Mouse (Mus musculus): ENCODE measurements around the gene Srp14.
A peak's percentile ranks its signal among the peaks of the same experiment; 100 is the strongest.

Gene Srp14

DNA sequence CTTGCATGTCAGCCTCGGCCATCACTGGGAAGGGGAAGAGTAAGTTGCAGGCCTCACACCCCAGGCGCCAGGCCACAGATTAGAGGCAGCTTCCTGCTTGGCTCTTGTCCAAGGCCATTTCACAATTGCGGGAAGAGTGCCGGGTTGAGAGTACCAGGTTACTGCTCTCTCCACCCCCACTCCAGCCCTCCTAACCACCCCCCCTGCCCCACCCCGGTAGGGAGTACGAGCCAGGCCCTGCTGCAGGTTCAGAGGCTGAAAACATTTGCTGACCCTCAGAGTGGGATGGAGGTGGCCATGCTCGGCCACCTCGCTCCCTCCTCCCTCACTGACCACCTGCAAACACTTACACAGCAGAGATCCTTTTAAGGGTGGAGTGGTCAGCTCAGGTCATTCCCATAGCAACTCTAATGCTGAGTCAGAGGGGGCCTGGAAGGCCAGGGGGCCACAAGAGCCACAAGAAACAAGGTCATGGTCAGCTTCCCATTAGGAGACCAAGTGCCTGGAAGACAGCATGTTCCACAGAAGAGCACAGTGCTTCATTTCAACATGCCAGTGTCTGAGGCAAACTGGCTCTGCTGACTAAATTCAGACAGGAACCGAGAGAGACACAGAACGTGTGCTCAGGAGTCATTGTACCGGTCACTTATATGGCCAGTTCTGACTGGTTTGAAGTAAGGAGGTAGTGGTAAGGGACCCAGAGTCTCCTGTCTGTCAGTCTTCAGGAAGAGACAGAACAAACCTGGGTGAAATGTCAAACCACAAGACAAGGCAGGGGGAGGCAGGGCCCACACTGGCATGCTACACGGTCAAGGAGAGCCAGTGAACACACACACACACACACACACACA is 11.0 kb upstream of the Srp14 start:
- peak; percentile 69 for DNase-seq

DNA sequence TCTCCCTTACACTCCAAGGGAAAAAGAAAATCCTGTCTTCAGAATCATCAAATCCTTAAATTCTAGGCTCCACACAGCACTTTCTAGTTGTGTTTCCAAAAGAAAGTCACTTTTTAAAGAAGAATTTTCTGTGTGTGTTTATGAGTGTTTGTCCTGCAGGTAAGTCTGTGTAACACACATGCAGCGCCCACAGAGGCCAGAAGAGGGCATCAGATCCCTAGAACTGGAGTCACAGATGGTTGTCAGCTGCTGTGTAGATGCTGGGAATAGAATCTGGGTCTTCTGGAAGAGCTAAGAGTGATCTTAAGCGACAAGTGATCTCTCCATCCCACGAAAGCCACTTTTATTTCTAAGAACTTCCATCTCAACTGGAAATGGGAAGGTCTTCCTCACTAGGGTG is 8.3 kb upstream of the Srp14 start:
- DNase-seq, result peak; percentile 50

DNA sequence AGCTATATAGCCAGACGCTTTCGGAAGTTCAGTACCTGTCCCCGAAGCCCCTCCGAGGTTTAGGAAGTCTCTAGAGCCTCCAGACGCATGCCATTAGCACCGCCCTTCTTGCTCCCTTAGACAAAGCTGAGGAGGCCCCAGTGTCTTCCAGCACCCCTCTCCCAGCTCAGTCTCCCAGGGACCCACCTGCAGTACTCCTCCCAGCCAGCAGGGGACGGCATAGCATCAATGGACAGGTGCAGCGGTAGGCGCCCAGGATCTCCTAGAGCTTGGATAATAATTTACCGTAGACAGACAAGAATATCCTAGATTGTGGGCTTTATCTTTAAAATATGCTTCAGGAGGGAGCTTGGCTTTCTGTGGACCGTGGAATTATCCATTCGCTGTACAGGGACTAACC is 7.4 kb upstream of the Srp14 start:
- DNase-seq, result peak; percentile 79

DNA sequence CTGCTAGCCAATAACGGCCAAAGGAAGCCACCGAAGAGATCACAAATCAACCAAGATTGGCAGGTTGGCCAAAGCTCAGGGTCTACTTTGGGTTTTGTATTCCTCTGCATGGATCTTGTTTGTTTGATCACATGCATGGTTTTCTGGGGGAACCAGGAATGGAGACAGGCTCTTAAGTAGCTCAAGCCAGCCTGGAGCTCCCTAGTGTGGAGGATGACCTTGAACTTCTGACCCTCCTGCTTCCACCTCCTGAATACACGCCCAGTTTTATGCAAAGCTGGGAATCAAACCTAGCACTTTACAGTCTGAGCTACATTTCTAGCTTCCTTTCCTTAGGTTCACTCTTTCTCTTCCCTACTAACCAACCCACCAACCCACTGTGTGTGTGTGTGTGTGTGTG is 5.9 kb upstream of the Srp14 start:
- DNase-seq, result no peak

DNA sequence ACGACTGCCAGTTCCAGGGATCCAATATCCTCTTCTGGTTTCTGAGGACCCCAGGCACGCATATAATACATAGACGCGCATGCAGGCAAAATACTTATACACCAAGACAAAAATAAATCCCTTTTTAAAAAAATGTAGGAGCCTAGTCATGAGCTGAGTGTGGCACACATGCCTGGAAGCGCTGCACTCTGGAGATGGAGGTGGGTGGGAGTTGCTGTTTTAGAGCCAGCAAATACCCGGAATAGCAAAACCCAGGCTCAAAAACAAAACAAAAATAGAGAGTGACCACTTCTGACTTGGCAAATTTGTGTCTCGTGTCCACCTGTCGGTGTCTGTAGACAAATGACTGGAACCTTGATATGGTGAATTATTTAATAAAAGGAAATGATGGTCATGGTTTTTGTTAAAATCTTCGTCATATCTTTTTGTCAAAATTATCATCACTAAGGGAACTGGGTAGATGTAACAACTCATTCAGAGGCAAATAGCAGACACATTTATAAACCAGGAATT is 4.9 kb upstream of the Srp14 start:
- DNase-seq, result no peak

DNA sequence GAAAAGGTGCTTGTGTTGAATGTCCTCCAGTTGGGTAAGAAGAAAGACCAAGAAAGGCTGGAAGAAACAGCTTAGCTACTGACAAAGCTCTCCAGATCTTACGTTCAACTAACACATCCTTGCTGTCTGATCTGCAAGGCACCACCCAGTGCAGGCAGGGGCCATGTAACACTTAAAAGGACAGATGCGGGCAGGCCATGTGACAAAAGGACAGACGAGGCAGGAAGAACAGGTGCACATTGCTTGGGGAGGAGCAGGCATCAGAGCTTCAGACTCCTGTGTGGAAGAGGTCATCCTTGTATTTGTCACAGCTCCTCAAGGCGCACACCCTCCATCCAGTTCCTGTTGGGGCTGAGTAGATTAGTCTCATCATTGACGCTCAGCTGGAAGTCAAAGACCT is 3.5 kb upstream of the Srp14 start:
- DNase-seq, result no peak

DNA sequence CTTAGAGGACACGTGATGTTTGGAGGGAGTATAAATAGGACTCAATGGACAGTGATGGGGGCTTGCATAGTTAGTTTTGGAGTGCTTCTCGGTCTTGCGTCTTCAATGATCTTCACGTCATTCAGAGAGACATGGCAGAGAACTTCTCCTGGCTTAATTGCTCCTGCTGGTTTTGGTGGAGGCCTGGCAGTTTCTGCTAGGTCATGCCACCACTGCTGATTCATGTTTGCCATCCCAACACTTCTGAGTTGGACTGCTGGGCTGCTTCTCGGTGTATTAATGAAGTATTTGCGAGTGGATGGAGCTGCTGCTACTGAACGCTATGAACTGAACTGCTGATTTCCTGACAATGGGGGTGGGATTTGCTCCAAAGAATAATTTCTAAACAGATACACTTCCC is 1.4 kb upstream of the Srp14 start:
- peak; percentile 71 for DNase-seq

DNA sequence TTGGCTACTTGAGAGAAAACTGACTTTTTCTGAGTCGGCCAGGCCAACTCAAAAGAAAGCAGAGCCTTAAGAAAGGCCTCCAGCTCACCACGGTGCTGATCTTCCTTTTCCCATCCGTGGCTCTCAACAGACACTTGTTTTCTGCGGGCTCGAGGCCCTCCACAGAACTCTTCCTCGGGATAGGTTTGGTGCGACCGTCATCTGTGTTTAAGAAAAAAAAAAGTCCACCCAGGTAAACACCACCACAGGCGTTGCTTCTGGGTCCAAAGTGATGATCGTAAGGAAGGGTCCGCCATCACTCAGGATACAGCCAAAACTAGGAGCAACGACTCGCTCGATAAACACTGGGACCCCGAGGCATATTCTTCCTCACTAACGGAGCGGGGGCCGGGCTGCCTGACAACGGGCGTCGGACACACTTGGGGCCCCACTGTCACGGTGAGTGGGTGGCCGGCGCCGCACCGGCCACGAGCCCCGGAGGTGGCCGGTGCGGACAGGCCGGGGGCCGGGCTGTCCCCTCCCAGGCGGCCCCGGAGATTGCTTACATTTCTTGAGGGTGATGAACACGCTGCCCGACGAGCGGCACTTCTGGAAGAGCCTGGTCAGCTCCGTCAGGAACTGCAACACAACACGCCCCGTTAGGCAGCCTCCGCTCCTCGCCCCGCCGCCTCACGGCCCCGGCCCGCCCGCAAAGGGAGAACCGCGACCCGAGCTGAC is 520 bp downstream of the Srp14 start:
- DNase-seq, result no peak

DNA sequence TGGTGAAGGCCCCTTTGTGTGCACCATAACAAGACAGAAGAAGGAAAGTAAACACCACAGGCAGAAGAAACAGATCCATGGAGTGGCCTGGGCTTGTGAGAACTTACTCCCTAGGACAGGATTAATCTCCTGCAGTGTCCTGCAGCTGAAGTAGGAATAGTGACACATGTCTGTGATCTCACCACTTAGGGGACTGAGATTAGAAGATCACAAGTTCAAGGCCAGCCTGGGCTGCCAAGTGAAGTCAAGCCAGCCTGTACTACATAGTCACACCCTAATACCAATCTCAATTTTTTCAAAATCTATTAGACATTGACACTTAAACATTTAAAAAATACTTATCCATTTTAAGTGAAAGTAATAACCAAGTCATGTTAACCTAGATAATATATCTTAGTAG is 11.2 kb downstream of the Srp14 start:
- no peak for DNase-seq

DNA sequence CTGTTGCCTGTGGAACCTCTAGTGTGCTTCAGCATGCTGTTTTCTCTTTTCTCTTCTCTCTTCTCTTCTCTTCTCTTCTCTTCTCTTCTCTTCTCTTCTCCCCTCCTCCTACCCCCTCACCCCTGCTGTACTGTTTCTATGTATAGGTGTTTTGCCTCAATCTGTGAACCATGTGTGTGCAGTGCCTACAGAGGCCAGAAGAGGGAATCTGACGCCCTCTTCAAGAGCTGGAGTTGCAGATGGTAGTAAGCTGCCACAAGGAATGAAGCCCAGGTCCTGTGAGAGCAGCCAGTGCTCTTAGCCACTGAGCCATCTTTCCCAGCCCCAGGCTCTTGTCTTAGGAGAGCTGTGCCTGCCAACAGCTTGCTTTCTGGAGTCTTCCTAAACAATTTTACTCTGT is 12.9 kb downstream of the Srp14 start:
- DNase-seq, result no peak

DNA sequence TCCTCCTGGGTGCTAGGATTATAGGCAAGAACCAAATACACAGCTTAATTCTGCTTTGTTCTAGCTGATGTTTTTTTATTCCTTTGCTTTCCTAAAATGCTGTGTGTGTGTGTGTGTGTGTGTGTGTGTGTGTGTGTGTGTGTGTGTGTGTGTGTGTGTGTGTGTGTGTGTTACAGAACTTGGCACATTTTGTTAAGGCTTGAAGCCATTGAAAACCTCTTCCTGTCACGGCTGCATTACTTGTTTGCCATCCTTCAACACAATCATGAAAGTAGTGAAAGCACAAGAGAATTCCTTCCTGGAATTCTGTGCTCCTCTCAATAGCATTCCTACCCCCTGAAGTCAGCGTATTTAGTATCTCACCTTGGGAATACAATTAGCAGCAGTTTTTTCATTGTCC is 13.6 kb downstream of the Srp14 start:
- no peak for DNase-seq

DNA sequence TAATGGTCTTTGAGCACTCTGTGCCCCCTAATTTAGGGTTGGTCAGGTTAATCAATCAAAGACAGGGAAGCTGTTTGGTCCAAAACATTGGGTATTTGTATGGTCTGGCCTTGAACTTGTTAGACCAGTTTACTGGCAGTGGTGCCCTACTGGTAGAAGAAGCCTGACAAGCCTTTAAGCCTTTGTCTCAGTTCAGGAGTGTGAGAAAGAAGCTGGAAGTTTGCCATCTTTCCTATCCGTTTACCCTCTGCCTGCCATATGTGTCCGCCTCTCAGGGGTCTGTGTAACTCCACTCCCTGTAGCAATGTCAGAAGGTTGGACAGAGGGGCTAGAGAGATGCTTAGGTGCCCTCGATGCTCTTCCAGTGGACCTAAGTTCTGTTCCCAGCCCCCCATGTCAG is 15.1 kb downstream of the Srp14 start:
- no peak for DNase-seq

DNA sequence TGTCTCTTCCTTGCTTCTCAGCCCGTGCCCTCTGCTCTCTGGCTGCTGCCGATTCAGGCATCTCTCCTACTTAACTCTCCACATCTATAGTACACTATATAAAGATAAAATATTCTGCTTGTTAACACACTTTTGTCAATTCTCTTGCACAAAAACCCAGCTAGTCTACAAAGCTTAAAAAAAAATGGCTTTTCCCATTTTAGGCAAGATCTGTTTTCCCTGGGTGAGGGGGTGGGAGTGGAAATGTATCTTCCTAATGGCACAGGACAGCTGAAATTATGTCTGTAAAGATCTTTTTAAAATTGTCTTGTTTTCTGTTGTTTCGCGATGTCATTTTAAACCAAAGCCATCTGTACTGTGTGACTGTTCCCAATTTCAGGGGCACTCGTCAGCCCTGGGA is 16.0 kb downstream of the Srp14 start:
- DNase-seq, result no peak

DNA sequence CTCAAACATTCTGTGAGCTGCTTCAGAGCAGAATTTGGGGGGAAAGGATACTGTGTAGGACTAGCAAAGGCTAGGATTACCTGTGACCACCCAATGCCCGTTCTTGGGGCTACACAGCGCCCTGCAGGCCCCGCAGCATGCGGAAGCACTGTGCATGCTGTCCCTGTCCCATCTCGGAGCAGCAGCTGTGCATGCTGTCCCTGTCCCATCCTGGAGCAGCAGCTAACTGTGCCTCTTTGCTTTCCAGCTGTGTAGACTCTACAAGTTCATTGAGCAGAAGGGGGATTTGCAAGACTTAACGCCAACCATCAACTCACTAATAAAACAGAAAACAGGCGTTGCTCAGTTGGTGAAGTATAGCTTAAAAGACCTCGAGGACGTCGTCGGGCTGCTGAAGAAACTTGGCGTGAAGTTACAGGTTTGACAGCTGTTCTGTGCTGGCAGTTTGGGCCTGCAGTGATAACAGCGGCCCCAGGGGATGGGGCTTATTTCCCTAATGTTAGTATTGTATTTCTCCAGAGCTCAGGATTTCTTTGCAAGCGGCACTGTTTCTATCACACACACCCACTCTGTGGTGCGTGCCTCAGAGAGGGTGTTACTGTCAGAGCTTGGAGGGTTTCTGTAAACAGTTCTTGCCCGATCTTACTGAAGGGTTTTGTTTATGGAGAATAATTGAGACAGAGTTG is 17.9 kb downstream of the Srp14 start:
- DNase-seq, result no peak

DNA sequence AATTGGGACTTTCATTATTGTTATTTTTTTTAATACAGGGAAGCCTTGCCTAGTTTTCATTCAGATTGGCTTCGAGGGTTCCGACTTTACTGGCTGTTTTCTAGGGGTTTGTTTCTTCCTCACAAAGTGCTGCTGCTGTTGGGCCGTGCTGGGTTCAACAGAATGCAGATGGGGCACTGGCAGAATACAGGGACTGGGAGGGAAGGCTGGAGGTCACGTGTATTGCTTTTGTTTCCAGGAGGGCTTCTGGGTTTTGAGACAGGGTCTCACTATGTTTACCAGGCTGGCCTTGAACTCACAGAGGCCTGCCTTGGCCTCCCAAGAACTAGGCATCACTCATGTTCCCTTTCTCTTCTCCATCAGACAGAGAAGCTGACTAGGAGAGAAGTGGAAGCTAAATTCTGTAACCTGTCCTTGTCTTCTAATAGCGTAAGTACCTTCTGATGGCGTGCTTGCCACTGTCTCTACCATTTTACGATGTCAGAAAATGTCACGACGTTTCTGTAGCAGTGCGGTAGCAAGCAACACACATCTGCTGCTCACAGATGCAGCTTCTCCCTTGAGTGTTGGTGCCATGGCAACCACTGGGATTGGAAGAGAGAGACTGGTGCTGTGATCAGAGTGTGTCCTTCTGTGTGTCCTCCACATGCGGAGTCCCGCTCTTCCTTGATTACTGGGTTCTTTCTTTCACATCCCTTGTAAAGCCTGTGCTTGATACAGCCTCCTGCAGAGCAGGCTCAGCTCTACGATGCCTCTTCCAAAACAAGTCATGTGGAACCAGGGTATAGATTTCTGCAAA is 21.8 kb downstream of the Srp14 start:
- no peak for DNase-seq

DNA sequence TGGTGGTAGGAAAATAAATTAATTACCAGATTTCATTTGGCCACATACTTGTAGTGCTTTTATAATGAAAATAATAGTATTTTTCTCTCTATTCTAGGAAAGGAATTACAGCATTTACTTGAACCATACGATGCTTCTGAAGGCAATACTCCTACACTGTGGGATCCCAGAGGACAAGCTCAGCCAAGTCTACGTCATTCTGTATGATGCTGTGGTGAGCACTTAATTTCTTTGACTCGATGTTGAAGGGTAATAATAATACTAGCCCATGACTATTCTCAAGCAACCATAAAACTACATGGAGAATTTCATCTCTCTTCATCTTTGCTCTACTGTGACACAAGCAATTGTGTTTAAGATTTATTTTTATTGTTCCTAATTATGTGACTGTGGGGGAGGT is 22.5 kb downstream of the Srp14 start:
- no peak for DNase-seq

DNA sequence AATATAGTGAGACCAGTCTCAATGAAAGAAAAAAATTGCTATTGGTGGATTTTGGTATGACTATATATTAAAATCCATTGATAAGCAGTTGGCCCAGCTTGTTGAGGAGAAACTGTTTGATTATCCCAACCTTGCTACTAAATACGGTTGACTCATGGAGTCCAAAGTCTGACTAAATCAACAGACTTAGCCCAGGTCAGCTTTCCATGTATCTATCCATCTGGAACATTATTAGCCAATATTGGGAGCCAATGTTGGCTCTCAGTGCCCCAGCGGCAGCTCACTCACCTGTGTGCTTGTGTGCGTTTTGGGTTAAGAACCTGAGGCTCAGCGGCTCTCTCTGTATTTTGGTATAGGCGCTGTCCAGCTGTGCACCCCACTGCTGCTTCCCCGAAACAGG is 28.5 kb downstream of the Srp14 start:
- no peak for DNase-seq

DNA sequence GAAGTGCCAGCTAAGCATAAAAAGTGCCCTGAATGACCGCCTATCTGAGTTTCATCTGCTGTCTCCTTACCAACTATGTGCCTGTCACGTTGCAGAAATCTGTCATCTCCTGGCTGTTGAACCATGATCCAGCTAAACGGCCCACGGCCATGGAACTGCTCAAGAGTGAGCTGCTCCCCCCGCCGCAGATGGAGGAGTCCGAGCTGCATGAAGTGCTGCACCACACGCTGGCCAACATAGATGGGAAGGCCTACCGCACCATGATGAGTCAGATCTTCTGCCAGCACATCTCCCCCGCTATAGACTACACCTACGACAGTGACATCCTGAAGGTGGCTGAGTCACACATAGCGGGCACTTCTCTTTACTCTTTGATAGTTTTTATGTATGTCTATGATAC is 31.3 kb downstream of the Srp14 start:
- no peak for DNase-seq

DNA sequence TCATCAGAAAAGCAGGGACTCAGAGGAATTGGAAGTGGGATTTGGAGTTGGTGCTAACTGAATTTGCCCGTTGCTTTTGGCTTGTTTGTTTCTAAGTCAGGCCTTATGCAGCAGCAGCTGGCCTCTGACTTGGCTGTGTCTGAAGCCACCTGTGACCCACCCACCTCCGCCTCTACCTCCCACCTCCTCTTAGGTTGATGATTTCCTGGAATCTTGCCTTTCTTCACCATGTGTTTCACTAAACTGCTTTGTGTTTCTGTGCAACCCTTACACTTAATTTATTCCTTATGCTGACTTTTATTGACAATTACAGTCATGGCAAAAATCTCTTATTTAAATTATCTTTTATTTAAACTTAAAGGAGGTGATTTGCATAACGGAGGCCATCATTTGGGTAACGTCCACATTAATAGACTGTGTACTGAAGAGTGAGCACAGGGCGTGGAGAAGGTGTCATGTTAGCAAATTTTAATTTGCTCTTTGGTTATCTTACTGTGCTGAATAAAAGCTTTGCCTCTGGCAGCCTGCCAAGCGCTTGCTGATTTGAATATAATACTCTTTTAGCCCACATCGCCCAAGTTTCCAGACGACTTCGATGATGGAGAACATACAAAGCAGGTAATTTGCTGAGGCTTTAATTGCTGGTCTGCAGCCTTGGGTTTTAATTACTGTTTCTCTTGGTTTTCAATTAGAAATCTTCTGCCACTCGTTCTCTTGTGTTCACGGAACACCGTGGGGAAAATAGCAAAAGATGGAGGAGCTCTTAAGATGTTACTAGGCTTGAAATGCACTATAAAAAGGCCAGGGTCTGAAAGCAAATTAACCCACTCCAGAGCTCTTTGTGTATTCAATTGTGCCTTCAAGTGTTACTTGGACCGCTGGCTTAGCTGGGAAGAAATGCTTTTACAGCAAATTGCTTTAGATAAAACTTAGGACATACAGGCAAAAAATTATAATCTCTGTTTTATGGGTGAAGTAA is 33.5 kb downstream of the Srp14 start:
- DNase-seq, result no peak

DNA sequence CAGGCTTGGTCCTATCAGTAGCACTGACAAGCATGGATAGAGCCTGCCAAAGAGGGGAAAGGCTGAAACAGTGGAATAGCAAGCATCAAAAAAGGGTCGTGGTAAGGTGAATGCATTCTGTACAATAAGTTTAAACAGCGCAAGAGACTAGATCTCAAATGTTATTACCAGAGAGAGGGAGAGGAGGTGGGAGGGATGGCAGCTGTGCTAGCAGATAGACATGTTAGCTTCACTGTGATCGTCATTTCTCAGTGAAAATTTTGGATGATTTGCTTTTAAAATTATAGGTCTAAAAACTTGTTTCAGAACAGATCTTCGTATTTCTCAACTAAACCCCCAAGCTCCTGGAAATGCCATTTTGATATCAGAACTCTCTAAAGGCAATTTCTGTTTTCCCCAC is 36.8 kb downstream of the Srp14 start:
- DNase-seq, result no peak

DNA sequence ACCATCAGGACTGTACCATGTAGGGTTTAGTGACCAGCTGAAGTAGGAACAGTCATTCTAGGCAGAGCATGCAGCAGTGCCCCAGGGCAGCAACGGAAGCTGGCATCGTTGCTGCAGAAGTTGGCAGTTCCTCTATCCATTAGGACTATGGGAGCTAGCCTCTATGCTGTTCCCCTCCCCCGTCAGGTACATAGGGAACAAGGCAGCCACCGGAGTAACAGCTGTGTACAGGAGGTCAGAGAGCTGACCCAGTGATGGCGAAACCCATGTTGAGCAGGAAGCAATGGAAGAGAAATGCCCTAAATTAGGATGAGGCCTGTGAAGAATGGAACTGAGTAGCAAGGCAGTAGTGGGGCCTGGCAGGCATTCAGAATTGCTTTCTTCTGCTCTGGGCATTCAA is 37.3 kb downstream of the Srp14 start:
- peak; percentile 37 for DNase-seq

DNA sequence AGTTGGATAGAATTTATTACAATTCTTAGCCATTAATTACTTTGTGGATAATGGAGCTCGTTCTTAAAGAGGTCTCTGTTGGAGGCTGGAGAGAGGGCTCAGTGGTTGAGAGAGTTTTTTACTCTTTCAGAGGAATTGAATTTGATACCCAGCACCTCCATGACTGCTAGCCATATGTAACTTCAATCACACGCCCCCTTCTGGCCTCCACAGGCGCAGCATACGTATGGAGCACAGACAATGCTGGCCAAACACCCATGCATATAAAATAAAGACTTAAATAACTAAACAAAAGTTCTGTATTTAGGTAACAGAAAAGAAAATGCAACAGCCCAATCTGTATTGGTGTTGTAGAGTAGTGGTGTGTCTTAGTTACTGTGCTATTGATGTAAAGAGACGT is 47.9 kb downstream of the Srp14 start:
- peak; percentile 37 for DNase-seq

All from liver (tissue).